Mouse (Mus musculus) T-cell, adult 2 months (primary cell): Measurements from ENCODE around the gene Dgat2.

Experiments
- DNase-seq: peaks from one replicate; pipeline ENCODE4 v3.0.0; 2022; ENCODE audit warnings: low spot score

The Dgat2 gene

DNA sequence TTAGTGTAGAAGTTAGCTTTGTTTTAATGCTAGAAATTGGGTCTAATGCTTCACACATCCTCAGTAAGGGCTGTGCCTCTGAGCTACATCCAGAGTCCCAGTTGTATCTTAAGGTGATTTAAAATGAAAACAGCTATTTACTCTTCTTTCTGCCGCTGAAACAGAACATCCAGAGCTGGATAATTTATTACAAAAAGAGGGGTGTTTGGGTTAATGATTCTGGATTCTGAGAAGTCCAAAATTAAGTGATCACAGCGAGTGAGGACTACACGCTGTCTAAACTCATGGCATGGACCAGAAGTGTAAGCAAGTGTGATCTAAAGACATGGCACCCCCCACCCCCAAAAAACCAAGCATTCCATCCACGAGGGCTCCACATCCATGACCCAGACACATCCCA is 11.4 kb upstream of the Dgat2 start:
- DNase-seq: no peak

GRCm38 (mm10) chr7:99191411-99191810 is 8.9 kb upstream of the Dgat2 start:
- no peak for DNase-seq

DNA sequence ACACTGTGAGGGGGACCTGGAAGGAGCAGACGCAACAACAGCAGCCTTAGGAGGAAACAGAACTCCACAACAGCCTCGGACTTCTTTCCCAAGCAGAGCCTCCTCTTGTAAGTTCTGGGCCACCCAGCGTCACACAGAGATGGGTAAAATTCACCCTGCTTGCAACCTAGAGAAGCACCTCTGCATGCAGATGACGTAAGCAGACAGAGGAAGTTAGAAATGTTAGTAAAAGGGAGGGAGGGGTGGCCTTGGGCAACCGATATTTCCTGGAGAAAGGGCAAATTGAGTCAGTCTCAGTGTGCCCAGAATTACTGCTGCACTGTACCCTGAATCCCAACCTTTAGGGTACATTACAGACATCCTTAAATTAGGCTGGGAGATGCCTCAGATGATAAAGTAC is 7.4 kb upstream of the Dgat2 start:
- DNase-seq: peak; percentile 8

GRCm38 (mm10) chr7:99188630-99189029 is 6.1 kb upstream of the Dgat2 start:
- no peak for DNase-seq

GRCm38 (mm10) chr7:99187451-99187850 is 4.9 kb upstream of the Dgat2 start:
- no peak for DNase-seq

DNA sequence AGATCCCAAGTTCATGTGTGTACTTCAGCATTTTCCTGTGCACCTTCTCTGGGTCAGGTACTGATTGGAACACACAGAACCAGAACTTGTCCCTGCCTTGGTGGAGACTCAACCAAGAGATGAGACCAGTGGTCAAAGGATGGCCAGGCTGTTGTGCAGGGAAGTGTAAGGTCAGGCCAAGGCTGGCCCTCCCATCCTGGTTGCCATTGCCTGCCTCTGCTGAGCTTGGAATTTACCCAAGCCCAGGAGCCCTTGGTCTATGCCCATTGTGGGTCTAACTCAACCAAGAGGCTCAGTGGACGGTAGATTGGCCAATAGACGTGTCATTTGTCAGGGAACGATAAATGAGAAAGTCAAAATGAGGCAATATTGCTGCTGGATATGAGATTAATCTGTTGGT is 2.9 kb upstream of the Dgat2 start:
- no peak for DNase-seq

DNA sequence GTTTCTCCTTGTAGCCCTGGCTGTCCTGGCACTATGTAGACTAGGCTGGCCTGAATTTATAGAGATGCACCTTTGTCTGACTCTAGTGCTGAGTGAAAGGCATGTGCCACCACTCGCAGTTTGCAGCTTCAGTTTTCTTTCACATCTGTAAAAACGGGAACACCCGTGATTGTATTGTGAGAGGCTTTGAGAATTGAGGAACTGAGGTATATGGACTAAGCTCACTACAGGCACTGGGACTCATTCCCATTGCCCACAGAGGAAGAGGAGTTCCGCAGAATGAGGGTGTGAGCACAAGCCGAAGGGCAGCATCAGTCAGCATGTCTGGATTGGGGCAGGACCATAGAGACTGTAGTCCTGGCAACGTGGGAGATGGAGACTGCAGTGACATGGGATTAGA is 1.2 kb upstream of the Dgat2 start:
- no peak for DNase-seq

- no peak for DNase-seq
Measured at GRCm38 (mm10) chr7:99181619-99182431, 694 bp downstream of the Dgat2 start.

- no peak for DNase-seq
Measured at GRCm38 (mm10) chr7:99180162-99180561, 2.4 kb downstream of the Dgat2 start.

GRCm38 (mm10) chr7:99179271-99179670 is 3.2 kb downstream of the Dgat2 start:
- no peak for DNase-seq

- DNase-seq: no peak
Measured at GRCm38 (mm10) chr7:99177386-99177785, 5.1 kb downstream of the Dgat2 start.

DNA sequence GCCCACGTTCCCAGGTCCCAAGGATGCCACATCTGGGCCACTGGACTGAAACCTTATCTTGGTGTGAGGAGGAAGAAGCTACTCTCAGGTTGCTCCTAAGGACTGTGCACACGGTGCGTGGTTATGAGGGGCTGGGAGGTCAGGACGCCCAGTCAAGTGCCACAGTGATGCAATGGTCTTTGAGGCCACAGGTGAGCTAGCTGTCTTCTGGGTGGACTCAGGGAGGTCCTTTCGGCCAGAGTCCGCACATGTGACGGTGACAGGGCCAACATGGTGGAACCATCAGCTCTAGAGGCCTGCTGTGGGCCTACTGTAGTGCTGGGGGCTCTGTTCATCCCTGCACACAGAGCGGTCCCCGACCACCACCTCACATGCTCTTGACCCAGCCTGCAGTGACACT is 6.9 kb downstream of the Dgat2 start:
- DNase-seq: no peak

DNA sequence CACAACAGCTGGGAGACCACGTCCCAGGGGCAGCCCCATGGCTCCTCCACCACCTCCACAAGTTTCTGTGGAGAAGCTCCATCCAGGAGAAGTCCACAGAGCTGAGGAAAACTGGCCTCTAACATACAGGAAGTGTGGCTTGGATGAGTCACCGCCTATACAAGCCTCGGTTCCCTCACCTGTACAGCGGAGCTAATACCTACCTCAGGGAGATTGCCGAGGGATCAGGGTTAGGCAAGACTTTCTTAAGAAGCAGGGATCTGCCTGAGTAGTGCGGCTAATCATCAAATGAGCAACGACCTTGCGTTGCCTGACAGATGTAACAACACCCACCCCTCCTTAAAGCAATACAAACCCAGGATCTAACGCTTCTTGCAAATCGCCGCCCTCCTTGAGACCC is 7.4 kb downstream of the Dgat2 start:
- no peak for DNase-seq

- no peak for DNase-seq
Measured at GRCm38 (mm10) chr7:99174006-99174405, 8.5 kb downstream of the Dgat2 start.

GRCm38 (mm10) chr7:99172898-99173297 is 9.6 kb downstream of the Dgat2 start:
- no peak for DNase-seq

GRCm38 (mm10) chr7:99171730-99172463 is 10.6 kb downstream of the Dgat2 start:
- no peak for DNase-seq

GRCm38 (mm10) chr7:99170519-99170918 is 12.0 kb downstream of the Dgat2 start:
- DNase-seq: no peak

- DNase-seq: no peak
Measured at GRCm38 (mm10) chr7:99169717-99170403, 12.7 kb downstream of the Dgat2 start.

- DNase-seq: no peak
Measured at GRCm38 (mm10) chr7:99168756-99169155, 13.8 kb downstream of the Dgat2 start.

GRCm38 (mm10) chr7:99167939-99168338 is 14.6 kb downstream of the Dgat2 start:
- DNase-seq: no peak

GRCm38 (mm10) chr7:99166159-99166558 is 16.4 kb downstream of the Dgat2 start:
- no peak for DNase-seq

GRCm38 (mm10) chr7:99164873-99165410 is 17.6 kb downstream of the Dgat2 start:
- no peak for DNase-seq

- DNase-seq: no peak
Measured at GRCm38 (mm10) chr7:99162462-99162861, 20.1 kb downstream of the Dgat2 start.
